Mouse (Mus musculus) right cerebral cortex, adult 2 months (tissue): ENCODE data around the gene Smim12.

Experiments used
- DNase-seq, 2 experiments: peaks; one replicate each; pipeline ENCODE4 v3.0.0; 2021 to 2022; ENCODE audit warnings: low spot score in 2 of 2

Gene Smim12

GRCm38 (mm10) chr4:127243552-127243951, at the start of gene Smim12:
Gene Smim12, plus strand, starts transcription at chr4:127243784.
- DNase-seq, result peak; percentile 99 to 100

GRCm38 (mm10) chr4:127194477-127195269, 48.9 kb upstream of the Smim12 start:
- DNase-seq, result no peak

- no peak for DNase-seq
Measured at GRCm38 (mm10) chr4:127198609-127199008, 45.0 kb upstream of the Smim12 start.

- DNase-seq, result no peak
Measured at GRCm38 (mm10) chr4:127199406-127199805, 44.2 kb upstream of the Smim12 start.

- DNase-seq, result no peak
Measured at GRCm38 (mm10) chr4:127200164-127200722, 43.3 kb upstream of the Smim12 start.

GRCm38 (mm10) chr4:127200769-127201617, 42.6 kb upstream of the Smim12 start:
- no peak for DNase-seq

- no peak for DNase-seq
Measured at GRCm38 (mm10) chr4:127203081-127203480, 40.5 kb upstream of the Smim12 start.

GRCm38 (mm10) chr4:127211318-127211717, 32.3 kb upstream of the Smim12 start:
- DNase-seq, result no peak

- no peak for DNase-seq
Measured at GRCm38 (mm10) chr4:127214510-127214909, 29.1 kb upstream of the Smim12 start.

GRCm38 (mm10) chr4:127215103-127215502, 28.5 kb upstream of the Smim12 start:
- DNase-seq, result no peak

GRCm38 (mm10) chr4:127215799-127216198, 27.8 kb upstream of the Smim12 start:
- DNase-seq, result no peak

- DNase-seq, result no peak
Measured at GRCm38 (mm10) chr4:127216251-127216651, 27.3 kb upstream of the Smim12 start.

- no peak for DNase-seq
Measured at GRCm38 (mm10) chr4:127217048-127217447, 26.5 kb upstream of the Smim12 start.

- no peak for DNase-seq
Measured at GRCm38 (mm10) chr4:127223291-127223690, 20.3 kb upstream of the Smim12 start.

GRCm38 (mm10) chr4:127223755-127224154, 19.8 kb upstream of the Smim12 start:
- DNase-seq, result no peak

- no peak for DNase-seq
Measured at GRCm38 (mm10) chr4:127224444-127225100, 19.0 kb upstream of the Smim12 start.

GRCm38 (mm10) chr4:127226067-127226466, 17.5 kb upstream of the Smim12 start:
- DNase-seq, result no peak

- DNase-seq, result no peak
Measured at GRCm38 (mm10) chr4:127227051-127227673, 16.4 kb upstream of the Smim12 start.

GRCm38 (mm10) chr4:127232028-127232427, 11.6 kb upstream of the Smim12 start:
- DNase-seq, result peak; percentile 83 to 84

GRCm38 (mm10) chr4:127232551-127232950, 11.0 kb upstream of the Smim12 start:
- DNase-seq, result no peak

- no peak for DNase-seq
Measured at GRCm38 (mm10) chr4:127233416-127234125, 10.0 kb upstream of the Smim12 start.
